Mouse (Mus musculus) CD4-positive helper T cell, adult 2 months (primary cell): Measurements from ENCODE around the gene Mbip.

ENCODE experiments used
- DNase-seq: peaks from one replicate; pipeline ENCODE4 v3.0.0-alpha.2; 2012; ENCODE audit warnings: low read depth, missing footprints, low spot score

Mbip gene

DNA sequence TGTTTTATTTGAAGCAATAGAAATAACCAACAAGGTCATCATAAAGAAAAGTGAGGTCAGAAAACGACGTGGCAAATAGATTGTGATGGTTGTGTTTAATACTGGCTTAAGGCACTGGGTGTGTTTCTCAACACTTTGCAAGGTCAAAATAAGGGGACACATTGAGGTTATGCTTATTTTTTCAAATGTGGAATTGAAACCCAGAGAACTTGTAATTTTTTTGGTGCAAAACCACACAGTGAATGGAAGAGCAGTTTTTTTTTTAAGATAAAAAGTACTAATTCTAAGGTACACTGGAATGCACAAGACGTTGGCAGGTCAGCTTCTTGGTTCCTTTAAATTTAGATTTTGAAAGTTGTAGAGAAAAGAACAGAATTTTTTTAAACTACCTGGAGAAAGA, 50.5 kb downstream of the Mbip start:
- DNase-seq: no peak

DNA sequence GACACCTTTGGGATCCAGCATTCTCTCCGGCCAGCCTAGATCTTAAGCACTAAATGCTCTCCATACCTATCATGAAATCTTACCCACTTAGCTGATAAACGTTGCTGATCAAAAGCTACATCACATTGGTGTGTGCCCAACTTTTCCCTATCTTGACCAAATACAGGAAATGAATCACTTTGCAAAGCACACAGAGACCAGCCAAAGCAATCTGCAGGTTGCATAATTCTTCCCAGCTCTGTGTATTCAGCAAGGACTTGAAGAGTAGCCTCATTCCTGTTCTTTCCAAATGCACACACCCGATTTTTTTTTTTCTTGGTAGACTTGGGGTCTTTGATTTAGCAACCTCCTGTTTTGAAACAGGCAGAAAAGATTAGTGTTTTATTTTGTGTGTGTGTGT, 57.1 kb downstream of the Mbip start:
- no peak for DNase-seq

DNA sequence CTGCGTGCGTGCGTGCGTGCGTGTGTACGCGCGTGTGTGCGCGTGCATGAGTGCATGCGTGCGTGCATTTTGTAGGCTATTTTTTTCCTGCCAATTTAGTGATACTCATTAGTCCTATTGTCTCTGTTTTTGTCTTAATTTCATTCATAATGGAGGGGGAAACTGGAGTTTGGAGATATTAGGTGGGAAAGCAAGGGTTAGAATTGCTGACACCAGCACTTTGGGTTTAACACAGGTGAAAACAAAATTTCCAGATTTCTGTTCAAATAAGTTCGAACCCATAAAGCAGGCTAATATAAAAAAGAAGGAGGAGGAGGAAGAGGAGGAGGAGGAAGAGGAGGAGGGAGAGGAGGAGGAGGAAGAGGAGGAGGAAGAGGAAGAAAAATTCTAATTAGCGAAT, 58.9 kb downstream of the Mbip start:
- no peak for DNase-seq

DNA sequence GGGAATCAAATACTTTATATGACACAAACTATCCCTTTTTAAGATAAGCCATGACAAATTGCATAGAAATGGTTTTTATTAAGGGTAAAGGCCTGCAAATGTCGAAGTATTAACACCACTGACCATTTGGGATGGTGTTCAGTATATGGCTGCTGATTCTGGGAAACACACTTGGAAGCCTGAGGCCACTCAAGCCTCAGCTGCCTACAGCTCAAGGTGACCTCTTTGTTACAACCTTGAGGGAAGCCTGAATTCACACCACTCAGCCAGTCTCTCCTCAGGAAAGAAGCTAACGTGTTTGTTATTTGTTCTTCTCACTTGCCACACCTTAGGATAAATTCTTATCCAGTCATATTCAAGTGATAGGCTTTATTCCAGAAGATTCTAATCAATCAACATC, 61.5 kb downstream of the Mbip start:
- no peak for DNase-seq

DNA sequence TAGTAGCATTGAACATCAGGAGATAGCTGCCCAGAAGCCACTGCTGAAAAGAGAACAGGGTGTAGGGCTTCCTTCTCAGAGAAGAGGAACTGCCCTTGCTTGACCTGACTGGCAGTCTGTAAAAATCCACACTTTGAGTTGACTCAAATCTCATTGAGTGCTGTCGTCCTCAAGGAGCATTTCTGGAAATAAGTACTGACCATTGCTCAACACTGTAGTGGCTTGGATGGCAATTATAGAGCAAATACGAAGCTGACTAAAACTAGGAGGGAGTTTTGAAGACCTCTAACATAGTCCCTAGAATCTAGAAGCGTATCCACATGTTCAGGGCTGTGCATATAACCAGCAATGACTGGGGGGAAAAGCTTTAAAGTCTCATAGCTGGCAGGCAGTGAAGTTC, 64.0 kb downstream of the Mbip start:
- DNase-seq: no peak
